Mouse (Mus musculus) small intestine, adult 2 months (tissue): ENCODE data around the gene Dph3.

Source experiments
- CTCF ChIP-seq: fragments of 200-500 bp; IDR thresholded peaks from 2 replicates; pipeline ENCODE4 v1.5.1; 2012; ENCODE audit warnings: low read depth, mild to moderate bottlenecking, control low read depth, inconsistent platforms, low read length, moderate library complexity, mixed read lengths; ENCODE audit not compliant: insufficient replicate concordance, insufficient read length; ENCODE audit errors: extremely low read depth
- POLR2A ChIP-seq: fragments of 200-500 bp; IDR thresholded peaks from 2 replicates; pipeline ENCODE4 v1.6.1; 2012; ENCODE audit warnings: low read depth, mild to moderate bottlenecking, control low read depth, inconsistent platforms, low read length, moderate library complexity

DNA sequence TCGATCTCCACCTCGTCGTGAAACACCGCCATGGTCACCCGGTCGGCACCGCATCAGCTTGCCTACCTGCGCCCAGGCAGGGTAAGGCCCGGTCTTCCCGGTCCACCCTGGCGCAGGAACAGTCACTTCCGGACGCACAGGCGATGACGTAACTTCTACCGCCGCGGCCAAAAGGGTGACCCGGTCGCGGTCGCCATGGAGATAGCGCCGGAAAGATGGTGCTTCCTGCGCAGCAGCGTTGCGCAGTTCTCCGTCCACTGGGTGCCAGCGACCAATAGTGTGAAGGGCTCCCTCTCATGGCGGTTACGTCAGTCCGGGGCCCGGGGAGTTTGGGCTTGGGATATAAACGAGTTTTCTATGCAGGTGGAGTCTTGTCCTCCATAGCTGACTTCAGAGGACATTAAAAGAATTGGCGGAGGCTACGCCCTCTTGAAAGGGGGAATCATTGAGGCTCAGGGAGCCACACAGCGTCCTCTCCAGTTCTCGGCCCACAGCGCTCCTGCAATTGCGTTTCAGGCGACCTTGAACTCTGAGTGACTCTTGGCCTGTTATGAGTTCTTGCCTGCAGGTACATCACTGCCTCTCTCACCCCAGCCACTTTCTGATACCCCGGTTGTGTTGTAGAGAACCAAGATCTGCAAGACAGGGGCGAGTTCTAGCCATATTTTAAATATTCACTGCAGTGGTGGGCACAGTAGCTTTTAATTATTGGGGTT lies at the start of gene Dph3:
- TF ChIP-seq POLR2A = peak; percentile 86; the same call in 1 of the 2 replicates
- peak; percentile 39; the same call in 1 of the 2 replicates for TF ChIP-seq CTCF
